Mouse (Mus musculus) embryonic stem cell, embryonic (primary cell): ENCODE measurements at regions not wholly inside any gene's neighbourhood (a gene's known extent, or its start where the extent isn't known, plus 50 kb on each side); places are given as distances from the start of the nearest gene placed in this dataset.

Experiments used
- CTCF ChIA-PET, 4 experiments: fragments of 300-600 bp in 2 of 4; fragments of 350-600 bp in 2 of 4; sonication (Branson Sonifier 250); formaldehyde crosslinking; loops; one replicate each; lab custom pipeline; 2022; ENCODE audit warnings: inconsistent platforms in 2 of 4; lab: Charles Lee
- POLR2A ChIA-PET, 4 experiments: fragments of 300-600 bp in 2 of 4; fragments of 350-600 bp in 2 of 4; sonication (Branson Sonifier 250); formaldehyde crosslinking; loops; one replicate each; lab custom pipeline; 2022; ENCODE audit warnings: antibody characterized with exemption in 4 of 4, inconsistent platforms in 1 of 4; lab: Charles Lee

GRCm38 (mm10) chr15:52191176-52191575 lies 1693.5 kb upstream of the Gm7489 start:
- POLR2A ChIA-PET, result no interaction called here
- CTCF ChIA-PET, result no interaction called here

GRCm38 (mm10) chr15:52207271-52207670 lies 1677.4 kb upstream of the Gm7489 start:
- POLR2A ChIA-PET, result no interaction called here
- CTCF ChIA-PET, result no interaction called here

GRCm38 (mm10) chr15:52232442-52232841 lies 1652.3 kb upstream of the Gm7489 start:
- CTCF ChIA-PET, result no interaction called here
- POLR2A ChIA-PET, result no interaction called here

- ChIA-PET CTCF (no interaction called here), POLR2A (no interaction called here)
These were observed 1648.5 kb upstream of the Gm7489 start for GRCm38 (mm10) chr15:52236220-52236619.

GRCm38 (mm10) chr15:52242890-52243289 lies 1641.8 kb upstream of the Gm7489 start:
- CTCF ChIA-PET, result no interaction called here
- POLR2A ChIA-PET, result interaction anchor here in 1 of 4 experiments (0.6 kb wide), 1 partner anchor 217 kb away, joined by 4 read pairs; no protein-coding TSS in a partner anchor
